9 mouse cellular contexts compared by ENCODE assay signal in the genomic region with DNA sequence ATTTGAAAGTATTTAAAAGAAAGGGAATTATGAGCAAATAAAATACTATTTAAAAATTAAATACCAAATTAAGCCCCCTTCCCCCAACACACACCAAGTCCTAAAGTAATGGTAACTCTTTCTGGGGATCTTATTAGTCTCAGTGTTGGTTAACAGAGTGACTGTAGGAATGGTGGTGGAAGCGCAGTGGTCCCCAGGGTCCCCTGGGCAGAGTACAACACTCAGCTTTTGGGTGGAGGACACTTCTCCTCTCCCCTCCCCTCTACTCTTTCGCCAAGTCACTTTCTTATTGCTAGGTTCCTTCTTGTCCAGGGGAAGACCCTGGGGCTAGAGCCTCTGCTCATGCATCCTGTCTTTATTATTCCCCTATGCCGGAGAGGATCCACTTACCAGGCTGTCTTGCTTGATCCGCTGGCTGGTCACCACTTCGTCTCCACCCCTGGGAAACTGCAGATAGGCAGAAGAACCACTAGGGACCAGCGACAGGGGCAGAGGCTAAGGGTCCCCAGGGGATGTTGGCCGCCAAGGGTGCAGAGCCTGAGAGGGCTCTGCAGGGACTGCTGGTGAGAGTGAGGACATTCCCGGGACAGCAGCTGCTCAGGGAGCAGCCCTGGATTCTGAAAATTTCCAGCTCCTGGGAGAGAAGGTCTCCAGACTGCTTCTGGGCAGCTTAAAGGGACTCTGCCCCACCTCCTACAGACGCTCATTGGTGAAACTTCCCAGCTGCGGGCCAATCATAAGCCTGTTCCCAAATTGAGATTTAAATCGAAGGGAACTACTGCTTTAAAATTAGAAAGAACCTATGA.
DNase-seq lines count a peak whose midpoint lies in the region; ATAC-seq and TF ChIP-seq lines count a peak whose summit lies in the region.
"Had no signal": no experiment of that assay in that cellular context is flagged by ENCODE, and none has a peak within 500 bp of the region (broad histone marks: within the 10 kb centered on the region; RNA-seq: fewer than 3 reads in every experiment).

No protein-coding gene starts in this region.

- TF ChIP-seq POLR2A in thymus, adult 2 months (IDR thresholded peaks at IDR 0.05; ENCODE audit: control insufficient read depth, extremely low read depth, insufficient read depth, low read length, poor library complexity): no peak

- no peaks in the 10 kb centered on the region for H3K36me3 ChIP-seq in thymus, adult 2 months (ENCODE audit: control insufficient read depth, insufficient read depth, low read length)

- H3K4me1 ChIP-seq in thymus, adult 2 months (replicated peaks; ENCODE audit: control insufficient read depth, insufficient read depth, low read length): no peaks in the 10 kb centered on the region

- no peak overlapping the region for H3K4me3 ChIP-seq in thymus, adult 2 months (ENCODE audit: control insufficient read depth, insufficient read depth, low read length)

- WGBS in thymus, adult 2 months: 12% methylated on average over 11 of the region's 11 CpGs

- peak; percentile 25 for DNase-seq in urinary bladder, adult 2 months (ENCODE audit: low spot score)
- no peak for DNase-seq in urinary bladder, postnatal 10 days (ENCODE audit: low spot score)
- DNase-seq in frontal cortex, adult 2 months (ENCODE audit: extremely low spot score in 1 of 2, low spot score in 1 of 2): peak; percentile 76 to 86
- peak; percentile 69 for DNase-seq in layer of hippocampus, adult 8-10 months (ENCODE audit: low spot score in 2 of 2)
- DNase-seq in lung, adult 18-20 months: peak; percentile 34 to 42
- peak; percentile 33 for DNase-seq in ovary, postnatal 14 days (ENCODE audit: low spot score)
- DNase-seq in thymus, adult 2 months: no peak

- no peak overlapping the region for H3K27ac ChIP-seq in thymus, adult 2 months (ENCODE audit: control insufficient read depth, insufficient read depth, low read length)

- peak; percentile 53 to 74 for ATAC-seq in hematopoietic stem cell, adult 5-6 weeks (replicated peaks in 1 of 2; ENCODE audit: insufficient read depth in 1 of 2, low FRiP score in 2 of 2, low TSS enrichment in 1 of 2, low read depth in 1 of 2, poor library complexity in 2 of 2, severe bottlenecking in 2 of 2)

- TF ChIP-seq CTCF in thymus, adult 2 months (IDR thresholded peaks at IDR 0.05; ENCODE audit: borderline replicate concordance, control insufficient read depth, extremely low read depth, insufficient read depth, low read length, poor library complexity): no peak

- H3K27me3 ChIP-seq in thymus, adult 2 months (ENCODE audit: control insufficient read depth, insufficient read depth, low read length): no peaks in the 10 kb centered on the region
- H3K27me3 ChIP-seq: CH12.LX had no signal

Comparison
In these comparisons a context has a peak if more than half of its experiments do, and no peak if none do; other contexts are left out.
1. DNase-seq: peak in urinary bladder, adult 2 months (single experiment), frontal cortex, adult 2 months (2 of 2), layer of hippocampus, adult 8-10 months (2 of 2), lung, adult 18-20 months (2 of 2) and ovary, postnatal 14 days (single experiment); none in urinary bladder, postnatal 10 days (single experiment) and thymus, adult 2 months (single experiment).